Mouse (Mus musculus): ENCODE results near the gene Ankrd7. TPM values are rescaled to one million over a fixed set of nuclear protein-coding genes. Genes with fewer than 3 reads are reported as not detected.

Gene Ankrd7
- not detected for total RNA-seq (2023)

GRCm38 (mm10) chr6:18866018-18866417 is at the start of gene Ankrd7:
TSS of gene Ankrd7 (plus strand) at chr6:18866318.

GRCm38 (mm10) chr6:18848051-18848701 is 17.9 kb upstream of the Ankrd7 start, which contains the start of gene Lsm8:
TSS of gene Lsm8 (plus strand) at chr6:18848579.

Other genes with a start within 250 kb of the Ankrd7 start
- gene Lsm8, start 17.7 kb upstream of the Ankrd7 start, total RNA-seq (2023) = 10 to 100 TPM; 38.3 to 40.5 TPM